Mouse (Mus musculus) CH12.LX (cell line): ENCODE results near the gene 4921507P07Rik. TPM values are rescaled to one million over a fixed set of nuclear protein-coding genes. Genes with fewer than 3 reads are reported as not detected.

Source experiments
- DNase-seq: peaks from one replicate; pipeline ENCODE4 v3.0.0-alpha.2; 2013; ENCODE audit errors: extremely low read depth
- H3K27ac ChIP-seq: 2 replicates; pipeline ENCODE4 v1.5.1; 2012; ENCODE audit warnings: low read depth, mild to moderate bottlenecking, control low read depth, moderate library complexity; ENCODE audit not compliant: insufficient read depth
- H3K27me3 ChIP-seq: replicated peaks from 2 replicates; pipeline ENCODE3; 2012; ENCODE audit warnings: inconsistent platforms
- H3K36me3 ChIP-seq, 2 experiments: replicated peaks in 1 of 2; 2 replicates each; pipeline versions ENCODE3 to v1.6.1; 2012; ENCODE audit warnings: inconsistent platforms in 1 of 2, low read length in 1 of 2, mild to moderate bottlenecking in 1 of 2, mixed read lengths in 1 of 2, moderate library complexity in 1 of 2; ENCODE audit not compliant: control insufficient read depth in 1 of 2, insufficient read depth in 1 of 2
- H3K4me1 ChIP-seq, 2 experiments: 2 replicates each; pipeline ENCODE4 v1.6.1; 2012; ENCODE audit warnings: inconsistent platforms in 1 of 2, moderate library complexity in 1 of 2; ENCODE audit not compliant: insufficient read depth in 2 of 2, control insufficient read depth in 1 of 2
- H3K4me2 ChIP-seq: 2 replicates; pipeline ENCODE4 v1.6.1; 2012; ENCODE audit warnings: low read depth, mild to moderate bottlenecking, control low read depth; ENCODE audit not compliant: poor library complexity, insufficient read depth, severe bottlenecking
- H3K4me3 ChIP-seq, 3 experiments: fragments of 150-350 bp in 1 of 3; sonication (generic) in 1 of 3; replicated peaks in 1 of 3; 2 replicates each; pipeline versions ENCODE3 to v1.5.1; 2011 to 2012; ENCODE audit warnings: low read depth in 2 of 3, low read length in 2 of 3, mild to moderate bottlenecking in 2 of 3, moderate library complexity in 2 of 3, control low read depth in 1 of 3, improper control_type of control experiment in 1 of 3, inconsistent platforms in 1 of 3, mixed read lengths in 1 of 3; ENCODE audit not compliant: poor library complexity in 1 of 3
- H3K79me2 ChIP-seq: replicated peaks from 2 replicates; pipeline ENCODE4 v1.6.1; 2012; ENCODE audit warnings: mild to moderate bottlenecking, moderate library complexity; ENCODE audit not compliant: control insufficient read depth, poor library complexity, insufficient read depth, severe bottlenecking; ENCODE audit errors: extremely low read depth
- H3K9ac ChIP-seq: 2 replicates; pipeline ENCODE4 v1.6.1; 2012; ENCODE audit warnings: low read depth, mild to moderate bottlenecking, control low read depth, moderate library complexity; ENCODE audit not compliant: insufficient read depth
- H3K9me3 ChIP-seq: replicated peaks from 2 replicates; pipeline ENCODE3; 2012; ENCODE audit warnings: low read length, inconsistent platforms, mixed read lengths
- CHD1 ChIP-seq: IDR thresholded peaks from 2 replicates; pipeline ENCODE4 v1.6.1; 2012; ENCODE audit warnings: low read depth, low read length, improper control_type of control experiment, inconsistent platforms
- CHD2 ChIP-seq: IDR thresholded peaks from 2 replicates; pipeline ENCODE4 v1.6.1; 2011; ENCODE audit warnings: low read length, improper control_type of control experiment
- CTCF ChIP-seq, 2 experiments: IDR thresholded peaks in 1 of 2; conservative IDR thresholded peaks in 1 of 2; 2 replicates each; pipeline ENCODE4 v1.5.1; 2011 to 2012; ENCODE audit warnings: low read depth in 2 of 2, low read length in 2 of 2, improper control_type of control experiment in 1 of 2, inconsistent platforms in 1 of 2, mild to moderate bottlenecking in 1 of 2, moderate library complexity in 1 of 2
- ELF1 ChIP-seq: IDR thresholded peaks from 2 replicates; pipeline ENCODE4 v1.6.1; 2014; ENCODE audit warnings: low read depth, mild to moderate bottlenecking, inconsistent platforms, low read length, improper control_type of control experiment
- EP300 ChIP-seq: IDR thresholded peaks from 2 replicates; pipeline ENCODE4 v1.6.1; 2011; ENCODE audit warnings: low read length, improper control_type of control experiment
- ETS1 ChIP-seq: conservative IDR thresholded peaks from 2 replicates; pipeline ENCODE4 v1.6.1; 2012; ENCODE audit warnings: low read depth, mild to moderate bottlenecking, inconsistent platforms, low read length, improper control_type of control experiment, moderate library complexity
- HCFC1 ChIP-seq: IDR thresholded peaks from 2 replicates; pipeline ENCODE4 v1.6.1; 2012; ENCODE audit warnings: low read depth, mild to moderate bottlenecking, inconsistent platforms, low read length, improper control_type of control experiment
- JUN ChIP-seq: IDR thresholded peaks from 2 replicates; pipeline ENCODE4 v1.6.1; 2011; ENCODE audit warnings: low read depth, mild to moderate bottlenecking, low read length, improper control_type of control experiment, moderate library complexity; ENCODE audit not compliant: insufficient read depth
- JUND ChIP-seq: conservative IDR thresholded peaks from 2 replicates; pipeline ENCODE4 v1.6.1; 2011; ENCODE audit warnings: low read depth, low read length, improper control_type of control experiment
- KAT2A ChIP-seq: IDR thresholded peaks from 2 replicates; pipeline ENCODE4 v1.6.1; 2012; ENCODE audit warnings: low read length, improper control_type of control experiment, inconsistent platforms; ENCODE audit not compliant: insufficient replicate concordance
- MAFK ChIP-seq: IDR thresholded peaks from 2 replicates; pipeline ENCODE4 v1.6.1; 2011; ENCODE audit warnings: low read length, improper control_type of control experiment; ENCODE audit not compliant: insufficient replicate concordance
- MAX ChIP-seq: IDR thresholded peaks from 2 replicates; pipeline ENCODE4 v1.6.1; 2011; ENCODE audit warnings: low read length, improper control_type of control experiment
- MAZ ChIP-seq: IDR thresholded peaks from 2 replicates; pipeline ENCODE4 v1.6.1; 2012; ENCODE audit warnings: low read depth, mild to moderate bottlenecking, inconsistent platforms, low read length, improper control_type of control experiment, moderate library complexity
- MEF2A ChIP-seq: IDR thresholded peaks from 2 replicates; pipeline ENCODE4 v1.6.1; 2014; ENCODE audit warnings: low read depth, mild to moderate bottlenecking, inconsistent platforms, low read length, improper control_type of control experiment, borderline replicate concordance
- MXI1 ChIP-seq: IDR thresholded peaks from 2 replicates; pipeline ENCODE4 v1.6.1; 2011; ENCODE audit warnings: mild to moderate bottlenecking, low read depth, low read length, improper control_type of control experiment
- MYC ChIP-seq: IDR thresholded peaks from 2 replicates; pipeline ENCODE4 v1.6.1; 2011; ENCODE audit warnings: low read depth, mild to moderate bottlenecking, improper control_type of control experiment, low read length
- NELFE ChIP-seq: IDR thresholded peaks from 2 replicates; pipeline ENCODE4 v1.6.1; 2011; ENCODE audit warnings: low read depth, low read length, improper control_type of control experiment
- NRF1 ChIP-seq: IDR thresholded peaks from 2 replicates; pipeline ENCODE4 v1.6.1; 2014; ENCODE audit warnings: low read depth, mild to moderate bottlenecking, inconsistent platforms, low read length, improper control_type of control experiment, moderate library complexity
- PAX5 ChIP-seq: IDR thresholded peaks from 2 replicates; pipeline ENCODE4 v1.6.1; 2012; ENCODE audit warnings: low read length, inconsistent platforms, mixed read lengths
- POLR2AphosphoS2 ChIP-seq: IDR thresholded peaks from 2 replicates; pipeline ENCODE4 v1.6.1; 2011; ENCODE audit warnings: low read depth, low read length, improper control_type of control experiment
- RAD21 ChIP-seq: IDR thresholded peaks from 2 replicates; pipeline ENCODE4 v1.6.1; 2011; ENCODE audit warnings: low read depth, mild to moderate bottlenecking, low read length, improper control_type of control experiment, moderate library complexity
- RCOR1 ChIP-seq: conservative IDR thresholded peaks from 2 replicates; pipeline ENCODE4 v1.6.1; 2012; ENCODE audit warnings: low read depth, mild to moderate bottlenecking, inconsistent platforms, low read length, improper control_type of control experiment
- SIN3A ChIP-seq: IDR thresholded peaks from 2 replicates; pipeline ENCODE4 v1.6.1; 2012; ENCODE audit warnings: low read length, improper control_type of control experiment, inconsistent platforms
- SMC3 ChIP-seq: IDR thresholded peaks from 2 replicates; pipeline ENCODE4 v1.6.1; 2011; ENCODE audit warnings: low read depth, low read length, improper control_type of control experiment
- TBP ChIP-seq: conservative IDR thresholded peaks from 2 replicates; pipeline ENCODE4 v1.6.1; 2011; ENCODE audit warnings: low read depth, low read length, improper control_type of control experiment
- TCF12 ChIP-seq: IDR thresholded peaks from 2 replicates; pipeline ENCODE4 v1.6.1; 2014; ENCODE audit warnings: low read depth, mild to moderate bottlenecking, inconsistent platforms, low read length, improper control_type of control experiment
- USF1 ChIP-seq: IDR thresholded peaks from 2 replicates; pipeline ENCODE4 v1.6.1; 2014; ENCODE audit warnings: low read depth, mild to moderate bottlenecking, inconsistent platforms, low read length, improper control_type of control experiment
- USF2 ChIP-seq: conservative IDR thresholded peaks from 2 replicates; pipeline ENCODE4 v1.6.1; 2011; ENCODE audit warnings: low read depth, low read length, improper control_type of control experiment
- ZC3H11A ChIP-seq: IDR thresholded peaks from 2 replicates; pipeline ENCODE4 v1.6.1; 2012; ENCODE audit warnings: low read depth, mild to moderate bottlenecking, inconsistent platforms, low read length, improper control_type of control experiment
- ZKSCAN1 ChIP-seq: IDR thresholded peaks from 2 replicates; pipeline ENCODE4 v1.6.1; 2012; ENCODE audit warnings: low read depth, inconsistent platforms, low read length, improper control_type of control experiment, borderline replicate concordance
- ZMIZ1 ChIP-seq: IDR thresholded peaks from 2 replicates; pipeline ENCODE4 v1.6.1; 2012; ENCODE audit warnings: low read depth, mild to moderate bottlenecking, inconsistent platforms, low read length, improper control_type of control experiment
- ZNF384 ChIP-seq: IDR thresholded peaks from 2 replicates; pipeline ENCODE4 v1.6.1; 2012; ENCODE audit warnings: low read depth, low read length, improper control_type of control experiment, inconsistent platforms
- dilution Hi-C: fragments of 300-500 bp; cut with MboI; formaldehyde crosslinking; loops from 2 replicates; pipeline ENCODE4 v1.14.3; 2020; ENCODE audit warnings: low sequenced_read_pairs; ENCODE audit not compliant: extremely low pct_unique_long_range_greater_than_20kb, extremely low pct_ligation_motif_present
- in situ Hi-C: fragments of 300-500 bp; cut with MboI; formaldehyde crosslinking; loops from 3 replicates; pipeline ENCODE4 v1.14.3; 2019; ENCODE audit warnings: low sequenced_read_pairs, low pct_ligation_motif_present, low pct_unique_long_range_greater_than_20kb, mixed read lengths
- polyA plus RNA-seq: library from polyadenylated mRNA; unstranded; fragments of >175 nt; gene quantifications from 2 replicates; pipeline ENCODE4 v1.2.1, GENCODE M21; 2012; ENCODE audit warnings: low read depth; ENCODE audit not compliant: insufficient read length
- total RNA-seq, 2 experiments: library from RNA; depleted of rRNA; stranded (reverse); fragments of 300-350 nt in 1 of 2; fragments of >200 nt in 1 of 2; gene quantifications; 2 replicates each; pipeline ENCODE4 v1.2.3; 2012 to 2014

The 4921507P07Rik gene
- total and polyA plus RNA-seq, 3 experiments, result 0.13 TPM; not detected in 2

DNA sequence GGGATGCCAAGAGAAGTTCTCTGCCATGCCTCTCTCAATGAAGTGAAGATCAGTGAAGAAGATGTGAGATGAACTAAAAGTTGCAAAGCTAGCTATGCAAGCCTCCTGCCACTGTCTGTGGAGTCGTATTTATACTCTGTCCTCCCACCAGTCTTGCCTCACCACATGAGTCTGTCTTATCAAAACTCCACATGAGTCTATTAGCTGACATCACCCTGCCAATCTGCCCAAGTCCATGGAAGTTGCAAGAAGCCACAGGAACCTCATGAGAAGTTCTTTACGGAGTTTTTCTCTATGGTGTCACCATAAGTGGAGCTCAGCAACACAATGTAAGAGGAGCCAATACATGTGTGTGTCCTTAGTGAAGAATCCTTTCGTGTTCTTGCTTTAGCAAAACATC lies 65.4 kb downstream of the 4921507P07Rik start:
- Histone ChIP-seq H3K9me3 (no peaks in the 10 kb centered on the region), H3K27me3 (no peaks in the 10 kb centered on the region), H3K4me3 (no peak overlapping the region), H3K4me2 (no peak overlapping the region), H3K9ac (no peak overlapping the region), H3K79me2 (no peaks in the 10 kb centered on the region), H3K36me3 (no peaks in the 10 kb centered on the region), H3K27ac (no peak overlapping the region), H3K4me1 (no peaks in the 10 kb centered on the region; a peak in 2 of 4 replicates)
- dilution Hi-C loops (no loop called here), in situ Hi-C loops (loop anchor here (25.0 kb wide), 2 partner anchors 419 to 1019 kb away; partner anchors contain the start of gene Mpp6)
- no peak for TF ChIP-seq TBP
- TF ChIP-seq ZMIZ1, result no peak
- TF ChIP-seq ELF1, result no peak
- TF ChIP-seq NELFE, result no peak
- TF ChIP-seq SIN3A, result no peak
- no peak for TF ChIP-seq ETS1
- no peak for TF ChIP-seq SMC3
- no peak for TF ChIP-seq MAX
- TF ChIP-seq KAT2A, result no peak
- TF ChIP-seq USF2, result no peak
- no peak for TF ChIP-seq JUN
- no peak for TF ChIP-seq TCF12
- TF ChIP-seq EP300, result no peak
- TF ChIP-seq CHD1, result no peak
- TF ChIP-seq ZNF384, result no peak
- TF ChIP-seq JUND, result no peak
- no peak for TF ChIP-seq USF1
- TF ChIP-seq ZC3H11A, result no peak
- TF ChIP-seq PAX5, result no peak
- TF ChIP-seq MEF2A, result no peak
- DNase-seq, result no peak

GRCm38 (mm10) chr6:50529194-50529593 lies 67.2 kb downstream of the 4921507P07Rik start:
- H3K9ac ChIP-seq, result no peak overlapping the region
- no peak overlapping the region for H3K4me3 ChIP-seq
- H3K27me3 ChIP-seq, result no peaks in the 10 kb centered on the region
- no peaks in the 10 kb centered on the region for H3K79me2 ChIP-seq
- H3K9me3 ChIP-seq, result no peaks in the 10 kb centered on the region
- H3K4me2 ChIP-seq, result no peak overlapping the region
- in situ Hi-C loops, result loop anchor here (25.0 kb wide), 2 partner anchors 417 to 1017 kb away; partner anchors contain the start of gene Mpp6
- H3K36me3 ChIP-seq, result no peaks in the 10 kb centered on the region
- H3K27ac ChIP-seq, result no peak overlapping the region
- dilution Hi-C loops, result no loop called here
- TF ChIP-seq SIN3A, result no peak
- no peak for TF ChIP-seq MYC
- TF ChIP-seq RCOR1, result no peak
- TF ChIP-seq ZKSCAN1, result no peak
- TF ChIP-seq PAX5, result no peak
- TF ChIP-seq NRF1, result no peak
- TF ChIP-seq ZNF384, result no peak
- no peak for TF ChIP-seq JUN
- TF ChIP-seq MAZ, result no peak
- no peak for TF ChIP-seq JUND
- no peak for TF ChIP-seq NELFE
- no peak for TF ChIP-seq HCFC1
- no peak for TF ChIP-seq MXI1
- no peak for TF ChIP-seq POLR2AphosphoS2
- TF ChIP-seq RAD21, result no peak
- no peak for TF ChIP-seq MAFK
- TF ChIP-seq CHD1, result no peak
- no peak for TF ChIP-seq CTCF (conservative IDR thresholded peaks at IDR 0.05 in 1 of 2, IDR thresholded peaks at IDR 0.05 in 1 of 2; ENCODE audit: low read depth in 2 of 2, low read length in 2 of 2)
- TF ChIP-seq CHD2, result no peak
- no peak for DNase-seq
- H3K4me1 ChIP-seq, result no peaks in the 10 kb centered on the region
